Mouse (Mus musculus) thymus, adult 2 months (tissue): ENCODE data around the gene Kndc1.

Experiments
- CTCF ChIP-seq: fragments of 200-500 bp; IDR thresholded peaks from 2 replicates; pipeline ENCODE4 v1.5.1; 2012; ENCODE audit warnings: mild to moderate bottlenecking, control low read depth, low read length, moderate library complexity, borderline replicate concordance; ENCODE audit not compliant: control insufficient read depth, poor library complexity, insufficient read depth; ENCODE audit errors: extremely low read depth
- POLR2A ChIP-seq: fragments of 200-500 bp; IDR thresholded peaks from 2 replicates; pipeline ENCODE4 v1.6.1; 2012; ENCODE audit warnings: mild to moderate bottlenecking, low read length, control low read depth, moderate library complexity; ENCODE audit not compliant: control insufficient read depth, poor library complexity, insufficient read depth; ENCODE audit errors: extremely low read depth

DNA sequence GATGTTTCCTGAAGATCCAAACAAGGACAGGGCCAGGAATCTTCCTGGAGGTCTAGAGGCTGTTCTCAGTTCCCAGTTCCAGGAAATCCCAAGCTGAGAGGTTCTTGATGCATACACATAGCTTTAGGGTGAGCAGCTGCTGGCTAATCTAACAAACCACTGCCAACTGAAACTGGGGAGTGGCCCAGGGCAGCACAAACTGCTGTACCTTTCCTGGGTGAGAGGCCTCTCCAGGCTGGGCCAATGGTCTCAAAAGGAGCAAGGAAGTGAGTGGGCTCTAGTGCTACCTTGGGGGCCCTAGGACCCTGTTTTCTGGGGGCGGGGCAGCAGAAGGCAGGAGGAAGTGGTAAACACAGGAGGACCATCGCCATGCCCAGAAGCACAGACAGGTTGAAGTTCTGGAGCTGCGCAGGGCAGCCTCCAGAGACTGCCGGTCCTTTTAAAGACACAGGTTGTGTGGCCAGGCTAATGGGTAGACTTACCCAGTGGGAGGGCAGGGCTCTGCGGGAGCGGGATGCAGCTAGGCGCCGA lies 96.4 kb downstream of the Kndc1 start:
- no peak for TF ChIP-seq CTCF
- no peak for TF ChIP-seq POLR2A
